Mouse (Mus musculus) megakaryocyte, embryonic 14.5 days (primary cell): ENCODE data around the gene Fto. TPM values are rescaled to one million over a fixed set of nuclear protein-coding genes. Genes with fewer than 3 reads are reported as not detected.

Experiments used
- H3K27me3 ChIP-seq: replicated peaks from 2 replicates; pipeline ENCODE3; 2012; ENCODE audit warnings: inconsistent platforms
- H3K36me3 ChIP-seq: replicated peaks from 2 replicates; pipeline ENCODE3; 2012; ENCODE audit warnings: low read length, inconsistent platforms, mixed read lengths
- H3K4me1 ChIP-seq: 2 replicates; pipeline ENCODE4 v1.6.1; 2012; ENCODE audit warnings: inconsistent platforms
- H3K4me3 ChIP-seq: replicated peaks from 2 replicates; pipeline ENCODE3; 2012; ENCODE audit warnings: moderate library complexity, mild to moderate bottlenecking, inconsistent platforms
- H3K9me3 ChIP-seq: 2 replicates; pipeline ENCODE4 v1.6.1; 2012; ENCODE audit warnings: inconsistent platforms
- FLI1 ChIP-seq: IDR thresholded peaks from 2 replicates; pipeline ENCODE4 v1.6.1; 2012; ENCODE audit warnings: low read length, inconsistent platforms, mixed read lengths
- GATA1 ChIP-seq: IDR thresholded peaks from 3 replicates; pipeline ENCODE4 v1.6.1; 2012; ENCODE audit warnings: mixed read lengths, low read length, inconsistent platforms, borderline replicate concordance
- polyA plus RNA-seq: library from polyadenylated mRNA; stranded (reverse); fragments of >175 nt; gene quantifications from 2 replicates; pipeline ENCODE4 v1.2.3, GENCODE M21; 2012; ENCODE audit warnings: low replicate concordance; ENCODE audit not compliant: insufficient read depth

Fto gene
- polyA plus RNA-seq = 1.5 and 9.5 TPM in 2 replicates

GRCm38 (mm10) chr8:91312835-91313832, at the start of gene Fto, which contains the start of gene Rpgrip1l:
Gene Fto, plus strand, starts transcription at chr8:91313525.
Gene Rpgrip1l, minus strand, starts transcription at chr8:91313262.
- no peak for TF ChIP-seq GATA1
- TF ChIP-seq FLI1 = no peak
- no peaks in the 10 kb centered on the region for H3K9me3 ChIP-seq
- H3K36me3 ChIP-seq = peaks cover 19% of the 10 kb centered on the region
- peak within 1 kb of the TSS; percentile 96 for H3K4me3 ChIP-seq
- peaks cover 62% of the 10 kb centered on the region for H3K4me1 ChIP-seq
- H3K27me3 ChIP-seq = no peaks in the 10 kb centered on the region

- no peak overlapping the region for H3K4me3 ChIP-seq
- no peaks in the 10 kb centered on the region for H3K9me3 ChIP-seq
- H3K36me3 ChIP-seq = peaks cover 6% of the 10 kb centered on the region
- no peaks in the 10 kb centered on the region for H3K27me3 ChIP-seq
- H3K4me1 ChIP-seq = no peaks in the 10 kb centered on the region
- TF ChIP-seq FLI1 (no peak), GATA1 (no peak)
These were observed 49.4 kb upstream of the Fto start for GRCm38 (mm10) chr8:91263939-91264338.

- Histone ChIP-seq H3K27me3 (no peaks in the 10 kb centered on the region), H3K4me3 (no peak overlapping the region), H3K4me1 (no peaks in the 10 kb centered on the region), H3K9me3 (no peaks in the 10 kb centered on the region), H3K36me3 (peaks cover 10% of the 10 kb centered on the region)
- TF ChIP-seq FLI1 (no peak), GATA1 (no peak)
These were observed 48.8 kb upstream of the Fto start for GRCm38 (mm10) chr8:91264564-91264963.

GRCm38 (mm10) chr8:91269374-91269958, 43.9 kb upstream of the Fto start:
- peaks cover 24% of the 10 kb centered on the region for H3K36me3 ChIP-seq
- no peaks in the 10 kb centered on the region for H3K4me1 ChIP-seq
- TF ChIP-seq GATA1 = no peak
- no peak for TF ChIP-seq FLI1
- no peak overlapping the region for H3K4me3 ChIP-seq
- H3K27me3 ChIP-seq = no peaks in the 10 kb centered on the region
- no peaks in the 10 kb centered on the region for H3K9me3 ChIP-seq

DNA sequence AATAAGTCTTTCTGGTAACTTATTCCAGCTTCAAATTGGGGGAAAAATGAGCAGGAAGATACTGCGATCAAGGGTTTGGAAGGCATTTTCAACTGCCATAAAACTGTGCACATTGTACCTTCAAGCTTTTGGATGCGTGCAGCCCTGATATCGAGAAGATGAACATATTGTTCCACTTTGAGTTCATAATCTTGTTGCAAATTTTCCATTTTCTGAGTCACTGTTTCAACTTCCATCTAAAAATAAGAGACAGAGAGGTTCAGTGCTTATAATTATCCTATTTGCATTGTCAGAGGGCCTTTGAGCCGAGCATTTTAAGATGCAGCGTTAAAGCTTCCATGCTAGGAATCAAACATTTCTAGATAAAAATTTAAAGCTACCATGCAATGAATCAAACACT, 39.8 kb upstream of the Fto start:
- H3K4me1 ChIP-seq = no peaks in the 10 kb centered on the region
- no peaks in the 10 kb centered on the region for H3K27me3 ChIP-seq
- H3K4me3 ChIP-seq = no peak overlapping the region
- H3K36me3 ChIP-seq = peaks cover 32% of the 10 kb centered on the region
- H3K9me3 ChIP-seq = peaks cover 5% of the 10 kb centered on the region
- TF ChIP-seq FLI1 (no peak), GATA1 (no peak)

DNA sequence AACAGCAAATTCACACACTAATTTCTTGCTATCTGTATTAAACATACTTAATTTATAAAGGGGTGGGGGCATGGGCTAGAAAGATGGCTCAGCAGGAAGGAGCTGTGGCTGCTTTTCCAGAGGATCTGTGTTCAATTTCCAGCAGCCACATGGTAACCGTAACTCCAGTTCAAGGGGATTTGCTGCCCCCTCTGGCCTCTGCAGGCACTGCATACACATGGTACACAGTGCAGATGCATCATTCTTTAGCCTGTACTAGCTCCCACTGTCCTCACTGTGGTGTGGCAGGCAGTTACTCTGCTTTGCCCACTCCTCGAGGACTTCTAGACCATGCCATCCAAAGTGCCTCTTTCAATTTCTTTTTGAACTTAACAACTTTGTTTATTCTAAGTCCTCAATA, 37.0 kb upstream of the Fto start:
- Histone ChIP-seq H3K36me3 (peaks cover 23% of the 10 kb centered on the region), H3K9me3 (peaks cover 5% of the 10 kb centered on the region), H3K4me1 (no peaks in the 10 kb centered on the region), H3K4me3 (peak overlapping the region; percentile 47), H3K27me3 (no peaks in the 10 kb centered on the region)
- TF ChIP-seq GATA1 (no peak), FLI1 (no peak)

- H3K27me3 ChIP-seq = no peaks in the 10 kb centered on the region
- no peak for TF ChIP-seq GATA1
- no peak for TF ChIP-seq FLI1
- H3K4me3 ChIP-seq = no peak overlapping the region
- peaks cover 18% of the 10 kb centered on the region for H3K36me3 ChIP-seq
- H3K4me1 ChIP-seq = peaks cover 3% of the 10 kb centered on the region; the same call in 1 of the 2 replicates
- peaks cover 5% of the 10 kb centered on the region for H3K9me3 ChIP-seq
These were observed 35.3 kb upstream of the Fto start for GRCm38 (mm10) chr8:91278060-91278459.

GRCm38 (mm10) chr8:91280467-91281212, 32.7 kb upstream of the Fto start:
- Histone ChIP-seq H3K27me3 (no peaks in the 10 kb centered on the region), H3K4me1 (peaks cover 12% of the 10 kb centered on the region), H3K36me3 (peaks cover 4% of the 10 kb centered on the region), H3K9me3 (peaks cover 5% of the 10 kb centered on the region), H3K4me3 (no peak overlapping the region)
- TF ChIP-seq FLI1 (no peak), GATA1 (no peak)

- no peak overlapping the region for H3K4me3 ChIP-seq
- no peaks in the 10 kb centered on the region for H3K36me3 ChIP-seq
- no peak for TF ChIP-seq FLI1
- TF ChIP-seq GATA1 = no peak
- H3K4me1 ChIP-seq = peaks cover 12% of the 10 kb centered on the region
- no peaks in the 10 kb centered on the region for H3K9me3 ChIP-seq
- no peaks in the 10 kb centered on the region for H3K27me3 ChIP-seq
These were observed 31.8 kb upstream of the Fto start for GRCm38 (mm10) chr8:91281545-91281944.
